Mouse (Mus musculus): ENCODE measurements around the gene Rasgef1c.

- TF ChIP-seq CTCF (IDR thresholded peaks at IDR 0.05; ENCODE audit: low read depth): no peak
- no peak for TF ChIP-seq EP300 (IDR thresholded peaks at IDR 0.05; ENCODE audit: low read depth)
Observed at GRCm38 (mm10) chr11:50026521-50027090, 125.0 kb downstream of the Rasgef1c start.

All from heart, postnatal 0 days (tissue).